In the genomic region with DNA sequence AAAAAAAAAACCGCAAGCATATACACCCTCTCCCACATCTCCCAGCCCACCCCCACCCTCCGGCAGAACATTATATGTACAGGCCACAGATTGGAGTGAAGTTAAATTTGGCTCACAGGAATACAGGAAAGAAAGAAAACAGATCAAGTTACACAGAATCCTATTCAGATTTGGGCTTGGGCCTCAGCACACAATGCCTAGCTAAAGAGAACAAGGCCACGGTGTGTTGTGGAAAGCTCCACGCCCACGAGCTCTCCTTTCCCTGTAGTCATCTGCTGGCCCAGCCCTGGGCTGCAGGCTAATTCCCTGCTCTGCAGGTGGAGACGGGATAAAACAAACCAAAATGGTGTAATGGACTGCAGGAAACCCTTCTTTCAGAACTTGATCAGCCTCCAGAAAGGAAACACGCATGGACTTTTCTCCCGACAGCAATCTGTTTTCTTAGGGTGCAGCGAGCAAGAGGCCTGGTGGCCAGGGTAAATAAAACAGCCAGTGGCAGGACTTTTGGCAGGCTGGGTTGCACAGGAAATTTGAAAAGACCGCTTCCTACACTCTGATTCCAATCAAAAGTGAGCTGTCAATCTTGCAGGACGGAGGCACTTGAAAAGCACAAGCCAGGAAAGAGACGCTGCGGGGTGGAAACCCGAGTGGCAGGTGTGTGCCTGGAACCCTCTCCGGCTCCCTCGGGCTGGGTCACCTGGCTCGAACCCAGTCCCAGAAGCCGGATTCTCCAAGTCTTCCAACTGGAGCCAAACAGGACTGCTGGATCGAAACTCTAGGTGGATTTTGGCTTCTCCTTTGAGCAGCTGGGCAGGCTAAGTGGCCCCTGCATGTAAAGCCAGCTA, we compare ENCODE assay signal across 8 mouse cellular contexts.
DNase-seq lines count a peak whose midpoint lies in the region; ATAC-seq and TF ChIP-seq lines count a peak whose summit lies in the region.

No protein-coding gene starts in this region.

- H3K27me3 ChIP-seq in MEL (ENCODE audit: control insufficient read depth in 1 of 2, insufficient read depth in 2 of 2, low read length in 2 of 2): no peaks in the 10 kb centered on the region
- no peaks in the 10 kb centered on the region for H3K27me3 ChIP-seq in heart, embryonic 15.5 days
- no peaks in the 10 kb centered on the region for H3K27me3 ChIP-seq in limb, embryonic 12.5 days

- no peak overlapping the region for H3K27ac ChIP-seq in MEL (ENCODE audit: control insufficient read depth, low read depth, low read length)
- peak overlapping the region; percentile 85 for H3K27ac ChIP-seq in heart, embryonic 15.5 days
- H3K27ac ChIP-seq in limb, embryonic 12.5 days: peak overlapping the region; percentile 93

- peak overlapping the region; percentile 43 for H3K4me2 ChIP-seq in heart, embryonic 15.5 days
- H3K4me2 ChIP-seq in limb, embryonic 12.5 days: peak overlapping the region; percentile 41

- ATAC-seq in heart, embryonic 15.5 days (replicated peaks; ENCODE audit: insufficient number of reproducible peaks, insufficient read depth, low FRiP score, low read depth): peak; percentile 20; the same call in 1 of the 2 replicates
- ATAC-seq in limb, embryonic 12.5 days (ENCODE audit: insufficient number of reproducible peaks, insufficient read depth, low FRiP score, low TSS enrichment, low read depth): peak; percentile 44; the same call in 1 of the 2 replicates

- H3K9me3 ChIP-seq in MEL (replicated peaks; ENCODE audit: insufficient read depth, low read length): no peaks in the 10 kb centered on the region
- H3K9me3 ChIP-seq in heart, embryonic 15.5 days (replicated peaks): no peaks in the 10 kb centered on the region
- H3K9me3 ChIP-seq in limb, embryonic 12.5 days: no peaks in the 10 kb centered on the region

- no peak for TF ChIP-seq POLR2A in MEL (IDR thresholded peaks at IDR 0.05; ENCODE audit: control insufficient read depth in 1 of 2, insufficient read depth in 1 of 2, low read depth in 1 of 2, low read length in 2 of 2, poor library complexity in 1 of 2)

- H3K4me3 ChIP-seq in MEL (ENCODE audit: control insufficient read depth in 1 of 2, insufficient read depth in 1 of 2, low read depth in 2 of 2, low read length in 2 of 2): no peak overlapping the region
- H3K4me3 ChIP-seq in heart, embryonic 15.5 days: no peak overlapping the region
- peak overlapping the region; percentile 15; the same call in 1 of the 2 replicates for H3K4me3 ChIP-seq in limb, embryonic 12.5 days (replicated peaks)

- TF ChIP-seq CTCF in MEL (IDR thresholded peaks at IDR 0.05 in 2 of 3, conservative IDR thresholded peaks at IDR 0.05 in 1 of 3; ENCODE audit: control insufficient read depth in 1 of 3, insufficient read depth in 1 of 3, low read depth in 2 of 3, low read length in 3 of 3, poor library complexity in 1 of 3, severe bottlenecking in 1 of 3): no peak

- peaks cover 0 to 16% of the 10 kb centered on the region in 2 experiments; a peak in 2 of 4 replicates for H3K36me3 ChIP-seq in MEL (ENCODE audit: control insufficient read depth in 1 of 2, insufficient read depth in 2 of 2, low read length in 2 of 2)
- H3K36me3 ChIP-seq in heart, embryonic 15.5 days: no peaks in the 10 kb centered on the region
- H3K36me3 ChIP-seq in limb, embryonic 12.5 days: no peaks in the 10 kb centered on the region

- 31% methylated on average over 19 of the region's 19 CpGs for WGBS in heart, embryonic 15.5 days
- WGBS in limb, embryonic 12.5 days: 33% methylated on average over 19 of the region's 19 CpGs

- peak; percentile 35 for DNase-seq in embryo, embryonic 10 days (ENCODE audit: low spot score)
- no peak for DNase-seq in embryo, embryonic 9.5 days (ENCODE audit: extremely low spot score)
- DNase-seq in MEL (ENCODE audit: low read depth, low spot score): no peak
- no peak for DNase-seq in right cerebral cortex, postnatal 10 days (ENCODE audit: low spot score in 2 of 2)
- DNase-seq in layer of hippocampus, adult 9-10 months (ENCODE audit: low spot score): no peak
- DNase-seq in adrenal gland, postnatal 25 days: no peak

- TF ChIP-seq EP300 in MEL (IDR thresholded peaks at IDR 0.05; ENCODE audit: low read depth in 1 of 2, low read length in 2 of 2): peak in 1 of 2 experiments; percentile 43; a peak in 1 of 4 replicates

- H3K79me2 ChIP-seq in MEL (ENCODE audit: control insufficient read depth, insufficient read depth, low read length, poor library complexity): no peaks in the 10 kb centered on the region

- H3K4me1 ChIP-seq in MEL (ENCODE audit: control insufficient read depth in 1 of 2, insufficient read depth in 2 of 2, low read length in 2 of 2): peaks cover 10 to 28% of the 10 kb centered on the region in 2 experiments
- H3K4me1 ChIP-seq in heart, embryonic 15.5 days (replicated peaks): peaks cover 44% of the 10 kb centered on the region
- H3K4me1 ChIP-seq in limb, embryonic 12.5 days (replicated peaks): peaks cover 57% of the 10 kb centered on the region

- no peak overlapping the region for H3K9ac ChIP-seq in MEL (ENCODE audit: control insufficient read depth, low read depth, low read length, poor library complexity, severe bottlenecking)
- H3K9ac ChIP-seq in heart, embryonic 15.5 days: no peak overlapping the region
- H3K9ac ChIP-seq in limb, embryonic 12.5 days (replicated peaks): no peak overlapping the region

- TF ChIP-seq RAD21 in MEL (IDR thresholded peaks at IDR 0.05; ENCODE audit: low read depth, low read length): no peak

TF ChIP-seq in MEL, 35 proteins besides CTCF, POLR2A, EP300 and RAD21:
- TF ChIP-seq TBP (IDR thresholded peaks at IDR 0.05; ENCODE audit: low read depth, low read length) (no peak), RCOR1 (IDR thresholded peaks at IDR 0.05; ENCODE audit: low read depth, low read length) (peak; percentile 65), USF1 (IDR thresholded peaks at IDR 0.05; ENCODE audit: low read depth, low read length) (no peak), MEF2A (IDR thresholded peaks at IDR 0.05; ENCODE audit: extremely low read depth, insufficient replicate concordance, low read depth, low read length, poor library complexity, severe bottlenecking) (0 out of 2 replicates have a peak, but pooled peaks have one; percentile 50), MAZ (IDR thresholded peaks at IDR 0.05; ENCODE audit: low read depth, low read length) (peak; percentile 50; the same call in 1 of the 2 replicates), CHD2 (IDR thresholded peaks at IDR 0.05; ENCODE audit: low read length) (peak; percentile 55; the same call in 1 of the 2 replicates)
